Mouse (Mus musculus) ES-E14 (cell line): ENCODE measurements around the gene Fam205a1.
"Not testable (repeated sequence)": the region's sequence is repeated elsewhere in the genome, so short reads cannot be mapped to it uniquely, and the experiment has no call there.

Source experiments
- CHD2 ChIP-seq: IDR thresholded peaks from 2 replicates; pipeline ENCODE4 v1.6.1; 2014; ENCODE audit warnings: mild to moderate bottlenecking, low read depth, low read length, inconsistent platforms
- MAFK ChIP-seq: IDR thresholded peaks from 2 replicates; pipeline ENCODE4 v1.6.1; 2014; ENCODE audit warnings: mild to moderate bottlenecking, low read depth, low read length, inconsistent platforms; ENCODE audit not compliant: insufficient read depth
- ZC3H11A ChIP-seq: IDR thresholded peaks from 2 replicates; pipeline ENCODE4 v1.6.1; 2012; ENCODE audit warnings: low read depth, mild to moderate bottlenecking, inconsistent platforms, low read length, borderline replicate concordance

DNA sequence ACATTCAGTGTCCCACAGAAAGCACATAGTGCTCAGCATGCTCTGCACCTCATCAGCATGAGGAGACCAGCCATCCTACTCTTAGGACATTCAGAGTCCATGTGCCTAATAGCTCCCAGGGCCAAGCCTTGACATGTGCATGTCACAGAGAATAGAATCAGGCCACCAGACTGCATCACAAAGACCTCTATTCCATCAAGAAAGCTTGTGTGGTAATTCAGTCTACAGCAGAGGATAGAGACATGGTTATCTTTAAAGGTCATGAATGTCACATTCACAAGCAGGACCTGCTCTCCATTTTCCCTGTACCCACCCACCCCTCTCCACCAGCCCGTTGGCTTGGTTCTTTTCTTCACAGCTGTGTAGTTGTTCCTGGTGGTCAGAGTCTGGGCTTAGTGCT, at the start of gene Fam205a1:
- not testable (repeated sequence) for TF ChIP-seq MAFK, ZC3H11A, CHD2
